Mouse (Mus musculus) leukemia stem cell, adult 10-12 weeks (primary cell): ENCODE results near the gene Dusp10. TPM values are rescaled to one million over a fixed set of nuclear protein-coding genes. Genes with fewer than 3 reads are reported as not detected.

Experiments used
- polyA plus RNA-seq: library from polyadenylated mRNA; stranded (reverse); fragments of >175 nt; gene quantifications from 2 replicates; pipeline ENCODE4 v1.2.3, GENCODE M21; 2012; ENCODE audit warnings: low replicate concordance

The Dusp10 gene
- polyA plus RNA-seq: 0.82 and 1.6 TPM in 2 replicates

DNA sequence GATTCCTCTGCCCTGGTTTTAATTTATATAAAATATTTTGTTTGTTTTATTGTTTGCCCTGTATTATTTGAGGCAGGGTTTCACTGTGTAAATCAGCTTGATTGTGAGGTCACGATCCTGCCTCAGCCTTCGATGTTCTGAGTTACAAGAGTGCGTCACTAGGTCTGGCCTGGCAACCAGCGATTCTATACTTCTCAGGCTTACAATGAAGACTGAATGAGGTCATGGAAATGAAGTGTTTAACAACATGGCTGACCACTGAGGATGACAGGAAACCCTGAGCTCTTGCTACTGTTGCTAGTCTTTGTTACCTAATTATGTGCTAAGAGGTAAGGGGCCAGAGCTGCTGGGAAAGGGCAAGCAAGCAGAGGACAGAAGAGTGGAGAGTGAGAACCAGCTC is at the start of gene Dusp10:
TSS of gene Dusp10 (plus strand) at position 197 of the 400 bp plus-strand sequence.

DNA sequence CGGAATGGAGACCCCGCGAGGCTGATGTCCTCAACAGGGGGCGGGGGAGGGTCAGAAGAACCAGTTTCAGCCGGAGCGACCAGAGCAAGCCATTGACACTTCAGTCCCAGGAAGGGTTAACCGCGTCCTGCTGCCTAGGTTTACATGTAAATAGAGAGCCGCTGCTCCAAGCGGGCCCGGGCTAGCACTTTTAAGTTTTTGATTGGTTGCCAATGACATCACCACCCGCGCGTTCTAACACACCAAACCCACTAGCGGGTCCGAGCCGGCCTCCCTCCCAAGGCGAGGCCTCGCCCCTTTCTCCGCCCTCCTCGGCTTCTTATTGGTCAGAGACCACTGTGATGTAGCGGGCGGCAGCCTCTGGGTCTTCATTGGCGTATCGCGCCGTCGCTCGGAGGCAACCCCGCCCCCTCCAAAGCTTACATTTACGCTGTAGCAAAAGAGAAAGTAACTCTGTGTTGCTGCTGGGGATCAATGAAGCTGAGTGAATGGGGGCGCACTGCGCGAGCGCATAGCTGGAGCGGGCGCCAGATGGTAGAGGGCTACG is 21.0 kb downstream of the Dusp10 start, which contains the start of gene 1700056E22Rik:
TSS of gene 1700056E22Rik (minus strand) at position 291 of the 547 bp plus-strand sequence.

Other genes starting within 250 kb of the Dusp10 start
- gene 1700056E22Rik, start 21.0 kb downstream of the Dusp10 start, polyA plus RNA-seq: 2.7 and 9.0 TPM in 2 replicates